Mouse (Mus musculus): ENCODE data around the gene Mettl6. TPM values are rescaled to one million over a fixed set of nuclear protein-coding genes. Genes with fewer than 3 reads are reported as not detected.
A peak's percentile ranks its signal among the peaks of the same experiment; 100 is the strongest.

The Mettl6 gene
- total and polyA plus RNA-seq, 2 experiments from 2014 or later = 19.7 to 32.5 TPM

DNA sequence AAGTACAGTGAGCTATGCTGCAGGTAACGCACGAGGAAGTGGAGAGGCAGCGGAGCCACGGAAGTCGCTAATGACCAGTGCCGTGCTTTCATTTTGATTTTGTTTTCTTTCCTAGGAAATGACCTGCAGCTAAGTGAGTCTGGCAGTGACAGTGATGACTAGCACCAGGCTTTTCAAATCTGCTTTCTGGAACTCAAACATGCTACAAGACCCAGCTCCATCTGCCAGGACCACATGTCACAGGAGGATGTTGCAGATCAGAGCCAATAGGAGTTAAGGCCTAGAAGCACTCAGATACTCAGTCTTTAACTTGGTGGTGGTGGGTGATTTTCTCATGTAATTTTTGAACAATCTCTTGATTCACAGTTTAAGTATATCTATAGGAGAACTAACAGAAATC lies 11.6 kb upstream of the Mettl6 start:
- H3K9me3 ChIP-seq (ENCODE audit: low read length) = no peaks in the 10 kb centered on the region
- H3K27me3 ChIP-seq (ENCODE audit: insufficient read depth, low read length) = no peaks in the 10 kb centered on the region
- H3K4me1 ChIP-seq (ENCODE audit: insufficient read depth, low read length) = no peaks in the 10 kb centered on the region
- DNase-seq (ENCODE audit: low spot score) (no peak), ATAC-seq (ENCODE audit: low FRiP score) (no peak)
- H3K4me2 ChIP-seq (ENCODE audit: low read depth, low read length, poor library complexity, severe bottlenecking) = no peak overlapping the region
- H3K36me3 ChIP-seq (ENCODE audit: insufficient read depth, low read length) = peaks cover 73% of the 10 kb centered on the region
- H3K27ac ChIP-seq (ENCODE audit: low read depth, low read length) = no peak overlapping the region
- TF ChIP-seq CTCF (IDR thresholded peaks at IDR 0.05) = no peak
- no peak overlapping the region for H3K9ac ChIP-seq (replicated peaks; ENCODE audit: low read length, poor library complexity, severe bottlenecking)
- H3K4me3 ChIP-seq (ENCODE audit: low read depth, low read length) = no peak overlapping the region
- WGBS = 95% methylated on average over 6 of the region's 6 CpGs

DNA sequence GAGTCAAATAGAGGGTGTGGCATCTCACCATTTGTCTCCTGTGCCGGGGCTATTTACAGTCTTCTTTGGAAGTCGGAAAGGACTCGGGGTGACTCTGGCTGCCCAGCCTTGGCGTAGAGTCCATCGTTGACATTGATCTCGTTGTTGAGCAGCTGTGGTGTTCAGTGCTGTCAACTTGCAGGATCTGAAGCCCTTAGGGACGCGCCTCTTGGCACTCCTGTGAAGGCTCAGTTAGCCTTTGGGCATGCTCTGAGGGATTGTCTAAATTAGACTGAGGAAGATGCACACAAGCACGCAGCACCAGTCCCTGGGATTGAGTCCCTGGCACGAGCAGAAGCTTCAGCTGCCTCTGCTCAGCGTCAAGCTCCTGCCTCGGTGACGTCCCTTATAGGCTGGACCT lies 8.6 kb upstream of the Mettl6 start:
- no peak overlapping the region for H3K4me3 ChIP-seq (ENCODE audit: low read depth, low read length)
- H3K36me3 ChIP-seq (ENCODE audit: insufficient read depth, low read length) = peaks cover 71% of the 10 kb centered on the region
- DNase-seq (ENCODE audit: low spot score) (no peak), ATAC-seq (ENCODE audit: low FRiP score) (no peak)
- no peak for TF ChIP-seq CTCF (IDR thresholded peaks at IDR 0.05)
- H3K4me1 ChIP-seq (ENCODE audit: insufficient read depth, low read length) = no peaks in the 10 kb centered on the region
- no peaks in the 10 kb centered on the region for H3K27me3 ChIP-seq (ENCODE audit: insufficient read depth, low read length)
- no peak overlapping the region for H3K9ac ChIP-seq (replicated peaks; ENCODE audit: low read length, poor library complexity, severe bottlenecking)
- H3K27ac ChIP-seq (ENCODE audit: low read depth, low read length) = no peak overlapping the region
- 92% methylated on average over 13 of the region's 13 CpGs for WGBS
- no peaks in the 10 kb centered on the region for H3K9me3 ChIP-seq (ENCODE audit: low read length)
- H3K4me2 ChIP-seq (ENCODE audit: low read depth, low read length, poor library complexity, severe bottlenecking) = no peak overlapping the region

DNA sequence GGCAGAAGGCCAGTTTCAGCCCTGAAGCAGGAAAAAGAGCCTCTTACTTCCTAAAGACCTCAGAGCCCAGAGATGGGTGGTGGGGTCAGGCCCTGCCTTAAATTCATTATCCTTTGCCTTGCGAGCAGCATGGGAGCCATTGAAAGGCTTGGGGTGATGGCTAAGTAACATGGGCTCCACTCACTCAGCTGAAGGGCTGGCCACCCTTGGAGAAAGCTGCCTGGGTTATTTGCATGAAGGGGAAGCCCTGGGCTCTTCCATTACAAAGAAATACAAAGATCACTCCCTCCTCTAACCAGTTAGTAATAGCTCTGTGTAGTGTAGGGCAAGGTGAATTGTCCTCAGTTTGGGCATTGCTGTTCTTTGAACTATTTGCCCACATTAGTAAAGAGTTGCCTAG lies 4.7 kb upstream of the Mettl6 start:
- 0 out of 2 replicates have a peak, but pooled peaks cover 4% of the 10 kb centered on the region for H3K4me1 ChIP-seq (ENCODE audit: insufficient read depth, low read length)
- ATAC-seq (ENCODE audit: low FRiP score) (no peak), DNase-seq (ENCODE audit: low spot score) (no peak)
- H3K27me3 ChIP-seq (ENCODE audit: insufficient read depth, low read length) = no peaks in the 10 kb centered on the region
- no peak overlapping the region for H3K27ac ChIP-seq (ENCODE audit: low read depth, low read length)
- WGBS = 88% methylated on average over 1 of the region's 1 CpGs
- no peak for TF ChIP-seq CTCF (IDR thresholded peaks at IDR 0.05)
- no peak overlapping the region for H3K4me3 ChIP-seq (ENCODE audit: low read depth, low read length)
- H3K9me3 ChIP-seq (ENCODE audit: low read length) = no peaks in the 10 kb centered on the region
- H3K9ac ChIP-seq (replicated peaks; ENCODE audit: low read length, poor library complexity, severe bottlenecking) = no peak overlapping the region
- no peak overlapping the region for H3K4me2 ChIP-seq (ENCODE audit: low read depth, low read length, poor library complexity, severe bottlenecking)
- peaks cover 43% of the 10 kb centered on the region for H3K36me3 ChIP-seq (ENCODE audit: insufficient read depth, low read length)

GRCm38 (mm10) chr14:31496241-31496646 lies 1.4 kb upstream of the Mettl6 start:
- Histone ChIP-seq H3K4me1 (ENCODE audit: insufficient read depth, low read length) (peaks cover 9% of the 10 kb centered on the region; the same call in 1 of the 2 replicates), H3K36me3 (ENCODE audit: insufficient read depth, low read length) (peaks cover 17% of the 10 kb centered on the region; the same call in 1 of the 2 replicates), H3K9me3 (ENCODE audit: low read length) (no peaks in the 10 kb centered on the region), H3K27ac (ENCODE audit: low read depth, low read length) (no peak overlapping the region), H3K9ac (replicated peaks; ENCODE audit: low read length, poor library complexity, severe bottlenecking) (0 out of 2 replicates have a peak overlapping the region, but pooled peaks have one; percentile 90), H3K4me2 (ENCODE audit: low read depth, low read length, poor library complexity, severe bottlenecking) (peak overlapping the region; percentile 86), H3K4me3 (ENCODE audit: low read depth, low read length) (peak overlapping the region; percentile 89), H3K27me3 (ENCODE audit: insufficient read depth, low read length) (no peaks in the 10 kb centered on the region)
- ATAC-seq (ENCODE audit: low FRiP score) (no peak), DNase-seq (ENCODE audit: low spot score) (no peak)
- no peak for TF ChIP-seq CTCF (IDR thresholded peaks at IDR 0.05)
- WGBS = 49% methylated on average over 7 of the region's 7 CpGs

GRCm38 (mm10) chr14:31495538-31495937 lies 698 bp upstream of the Mettl6 start:
- H3K27me3 ChIP-seq (ENCODE audit: insufficient read depth, low read length) = no peaks in the 10 kb centered on the region
- peak overlapping the region; percentile 90 for H3K9ac ChIP-seq (replicated peaks; ENCODE audit: low read length, poor library complexity, severe bottlenecking)
- H3K4me2 ChIP-seq (ENCODE audit: low read depth, low read length, poor library complexity, severe bottlenecking) = peak overlapping the region; percentile 86
- TF ChIP-seq CTCF (IDR thresholded peaks at IDR 0.05) = no peak
- no peak for DNase-seq (ENCODE audit: low spot score)
- H3K36me3 ChIP-seq (ENCODE audit: insufficient read depth, low read length) = peaks cover 14% of the 10 kb centered on the region; the same call in 1 of the 2 replicates
- no peaks in the 10 kb centered on the region for H3K9me3 ChIP-seq (ENCODE audit: low read length)
- peak overlapping the region; percentile 78 for H3K27ac ChIP-seq (ENCODE audit: low read depth, low read length)
- H3K4me1 ChIP-seq (ENCODE audit: insufficient read depth, low read length) = peaks cover 9% of the 10 kb centered on the region; the same call in 1 of the 2 replicates
- WGBS = 5% methylated on average over 8 of the region's 8 CpGs
- peak overlapping the region; percentile 89 for H3K4me3 ChIP-seq (ENCODE audit: low read depth, low read length)
- no peak for ATAC-seq (ENCODE audit: low FRiP score)

- Histone ChIP-seq H3K9ac (replicated peaks; ENCODE audit: low read length, poor library complexity, severe bottlenecking) (peak within 1 kb of the TSS; percentile 90), H3K4me3 (ENCODE audit: low read depth, low read length) (peak within 1 kb of the TSS; percentile 89), H3K27me3 (ENCODE audit: insufficient read depth, low read length) (no peaks in the 10 kb centered on the region), H3K36me3 (ENCODE audit: insufficient read depth, low read length) (peaks cover 17% of the 10 kb centered on the region; the same call in 1 of the 2 replicates), H3K27ac (ENCODE audit: low read depth, low read length) (peak within 1 kb of the TSS; percentile 78), H3K4me2 (ENCODE audit: low read depth, low read length, poor library complexity, severe bottlenecking) (peak within 1 kb of the TSS; percentile 86), H3K9me3 (ENCODE audit: low read length) (no peaks in the 10 kb centered on the region), H3K4me1 (ENCODE audit: insufficient read depth, low read length) (peaks cover 9% of the 10 kb centered on the region; the same call in 1 of the 2 replicates)
- WGBS = 1% methylated on average over 37 of the region's 37 CpGs
- ATAC-seq (ENCODE audit: low FRiP score) = peak; percentile 58; the same call in 1 of the 2 replicates
- peak; percentile 13 for DNase-seq (ENCODE audit: low spot score)
- TF ChIP-seq CTCF (IDR thresholded peaks at IDR 0.05) = no peak
Observed at GRCm38 (mm10) chr14:31494349-31494974, 378 bp downstream of the Mettl6 start, which contains the start of gene Eaf1. Gene Eaf1, plus strand, starts transcription at chr14:31494399.
